Mouse (Mus musculus) erythroblast, embryonic 14.5 days (primary cell): ENCODE data around the gene Zfp771.

ENCODE experiments used
- GATA1 ChIP-seq: IDR thresholded peaks from 2 replicates; pipeline ENCODE4 v1.6.1; 2012; ENCODE audit warnings: low read length, inconsistent platforms, mixed read lengths
- TAL1 ChIP-seq: IDR thresholded peaks from 3 replicates; pipeline ENCODE4 v1.6.1; 2012; ENCODE audit warnings: low read length, inconsistent platforms, mixed read lengths

GRCm38 (mm10) chr7:127206606-127207005 is 37.5 kb upstream of the Zfp771 start:
- TF ChIP-seq GATA1 (no peak), TAL1 (no peak)
